Mouse (Mus musculus): Measurements from ENCODE around the gene Mif4gd. TPM values are rescaled to one million over a fixed set of nuclear protein-coding genes. Genes with fewer than 3 reads are reported as not detected.

Mif4gd gene
- polyA plus RNA-seq, 1 experiment from 2014 or later: 23.8 TPM

DNA sequence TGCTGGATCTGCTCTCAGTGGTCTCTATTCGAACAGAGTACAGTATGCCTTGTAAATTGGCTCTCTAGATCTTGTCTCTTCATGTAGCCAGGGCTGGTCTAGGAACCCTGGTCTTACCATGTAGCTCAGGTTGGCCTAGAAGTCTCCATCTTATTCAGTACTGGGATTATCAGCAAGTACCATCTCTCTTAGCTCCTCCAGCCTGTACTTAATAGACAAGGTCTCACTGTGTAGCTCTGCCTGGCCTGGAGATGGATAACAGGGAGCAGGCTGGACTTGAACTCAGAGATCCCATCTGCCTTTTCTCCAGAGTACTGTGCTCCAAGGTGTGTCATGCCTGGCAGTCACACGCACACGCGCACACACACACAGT, 28.9 kb upstream of the Mif4gd start:
- Histone ChIP-seq H3K36me3 (replicated peaks) (peaks cover 36% of the 10 kb centered on the region), H3K4me3 (no peak overlapping the region), H3K4me1 (peaks cover 8% of the 10 kb centered on the region), H3K9me3 (no peaks in the 10 kb centered on the region), H3K27me3 (ENCODE audit: poor library complexity, severe bottlenecking) (no peaks in the 10 kb centered on the region), H3K27ac (no peak overlapping the region)
- no peak for DNase-seq (ENCODE audit: extremely low spot score, low spot score)
- 85% methylated on average over 4 of the region's 4 CpGs for WGBS

DNA sequence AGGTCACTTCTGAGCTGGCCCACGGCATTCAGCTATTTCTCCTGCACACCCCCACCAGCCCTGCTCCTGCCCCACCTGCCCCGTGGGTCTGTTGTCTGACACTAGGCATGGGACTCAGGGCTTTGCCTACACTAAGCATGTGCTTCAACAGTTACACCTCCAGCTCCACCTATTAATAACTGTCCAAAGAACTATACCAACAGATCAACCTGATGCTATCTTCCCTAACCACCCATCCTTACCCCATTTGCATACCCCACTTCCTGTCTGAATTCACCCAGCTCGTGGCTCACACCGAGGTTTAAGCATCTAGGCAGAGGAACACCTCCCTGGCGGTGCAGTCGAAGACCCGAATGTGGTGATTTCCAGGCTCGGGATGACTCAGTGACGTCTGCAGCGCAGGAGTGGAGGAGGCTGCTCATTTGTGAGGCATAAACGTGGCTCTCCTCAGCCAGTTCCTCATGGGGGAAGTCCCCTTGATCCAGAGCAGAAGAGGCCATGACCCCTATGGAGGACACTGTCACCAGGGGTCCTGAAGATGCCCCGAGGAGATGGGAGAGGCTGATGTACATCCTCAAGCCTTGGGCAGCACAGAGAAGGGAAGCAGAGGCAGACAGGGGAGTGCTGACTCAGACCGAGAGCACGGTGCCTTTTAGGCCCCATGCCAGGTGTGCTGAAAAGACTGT, 28.4 kb upstream of the Mif4gd start:
- Histone ChIP-seq H3K4me3 (no peak overlapping the region), H3K27ac (no peak overlapping the region), H3K36me3 (replicated peaks) (peaks cover 31% of the 10 kb centered on the region), H3K27me3 (ENCODE audit: poor library complexity, severe bottlenecking) (no peaks in the 10 kb centered on the region), H3K9me3 (no peaks in the 10 kb centered on the region), H3K4me1 (peaks cover 8% of the 10 kb centered on the region)
- WGBS: 60% methylated on average over 14 of the region's 14 CpGs
- no peak for DNase-seq (ENCODE audit: extremely low spot score, low spot score)

DNA sequence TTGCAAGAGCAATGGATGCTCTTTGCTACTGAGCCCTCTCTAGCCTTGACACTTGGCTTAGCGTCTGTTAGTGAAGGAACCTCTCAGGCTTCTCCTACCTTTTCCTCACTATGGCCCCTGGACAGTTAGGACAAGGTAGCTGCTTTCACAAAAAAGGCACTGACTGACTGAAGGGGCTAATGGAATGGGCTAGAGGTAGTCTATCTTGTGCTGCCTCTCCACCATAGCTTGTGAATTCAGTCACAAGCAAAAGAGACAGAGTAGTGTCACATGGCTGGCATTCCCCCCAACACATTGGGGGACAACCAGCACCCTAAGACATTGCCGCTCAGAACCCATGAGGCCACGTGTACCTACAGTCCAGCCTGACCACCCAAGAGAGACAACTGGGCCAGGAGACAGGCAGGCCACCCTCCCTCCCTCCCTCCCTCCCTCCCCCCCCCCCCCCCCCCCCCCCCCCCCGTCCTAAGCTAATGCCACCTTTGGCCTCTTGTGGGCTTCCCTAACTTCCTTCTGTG, 27.6 kb upstream of the Mif4gd start:
- no peak for DNase-seq (ENCODE audit: extremely low spot score, low spot score)
- H3K4me1 ChIP-seq: peaks cover 8% of the 10 kb centered on the region
- no peak overlapping the region for H3K4me3 ChIP-seq
- no peaks in the 10 kb centered on the region for H3K9me3 ChIP-seq
- H3K27me3 ChIP-seq (ENCODE audit: poor library complexity, severe bottlenecking): no peaks in the 10 kb centered on the region
- H3K27ac ChIP-seq: no peak overlapping the region
- WGBS: 83% methylated on average over 3 of the region's 4 CpGs
- H3K36me3 ChIP-seq (replicated peaks): peaks cover 24% of the 10 kb centered on the region

DNA sequence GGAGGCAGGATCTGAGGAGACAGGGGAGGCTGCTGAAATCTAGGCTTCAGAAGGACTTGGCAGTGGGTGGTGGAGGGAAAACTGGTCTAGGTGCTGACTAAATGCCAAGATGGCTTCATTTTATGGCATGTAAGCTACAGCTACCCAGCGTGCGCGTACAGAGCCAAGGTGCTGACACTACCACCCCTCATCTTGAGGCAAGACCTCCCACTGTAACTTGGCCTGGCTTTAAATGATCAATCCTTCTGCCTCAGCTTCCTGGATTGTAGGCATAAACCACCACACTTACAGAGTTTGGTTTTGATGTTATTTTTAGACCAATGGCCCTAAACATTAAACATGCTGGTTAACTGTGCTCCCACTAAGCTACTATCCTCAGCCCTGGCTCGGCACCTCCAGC, 26.8 kb upstream of the Mif4gd start:
- Histone ChIP-seq H3K4me3 (no peak overlapping the region), H3K27me3 (ENCODE audit: poor library complexity, severe bottlenecking) (no peaks in the 10 kb centered on the region), H3K9me3 (no peaks in the 10 kb centered on the region), H3K36me3 (replicated peaks) (peaks cover 18% of the 10 kb centered on the region), H3K27ac (no peak overlapping the region), H3K4me1 (peaks cover 8% of the 10 kb centered on the region)
- DNase-seq (ENCODE audit: extremely low spot score, low spot score): no peak
- 91% methylated on average over 4 of the region's 4 CpGs for WGBS

DNA sequence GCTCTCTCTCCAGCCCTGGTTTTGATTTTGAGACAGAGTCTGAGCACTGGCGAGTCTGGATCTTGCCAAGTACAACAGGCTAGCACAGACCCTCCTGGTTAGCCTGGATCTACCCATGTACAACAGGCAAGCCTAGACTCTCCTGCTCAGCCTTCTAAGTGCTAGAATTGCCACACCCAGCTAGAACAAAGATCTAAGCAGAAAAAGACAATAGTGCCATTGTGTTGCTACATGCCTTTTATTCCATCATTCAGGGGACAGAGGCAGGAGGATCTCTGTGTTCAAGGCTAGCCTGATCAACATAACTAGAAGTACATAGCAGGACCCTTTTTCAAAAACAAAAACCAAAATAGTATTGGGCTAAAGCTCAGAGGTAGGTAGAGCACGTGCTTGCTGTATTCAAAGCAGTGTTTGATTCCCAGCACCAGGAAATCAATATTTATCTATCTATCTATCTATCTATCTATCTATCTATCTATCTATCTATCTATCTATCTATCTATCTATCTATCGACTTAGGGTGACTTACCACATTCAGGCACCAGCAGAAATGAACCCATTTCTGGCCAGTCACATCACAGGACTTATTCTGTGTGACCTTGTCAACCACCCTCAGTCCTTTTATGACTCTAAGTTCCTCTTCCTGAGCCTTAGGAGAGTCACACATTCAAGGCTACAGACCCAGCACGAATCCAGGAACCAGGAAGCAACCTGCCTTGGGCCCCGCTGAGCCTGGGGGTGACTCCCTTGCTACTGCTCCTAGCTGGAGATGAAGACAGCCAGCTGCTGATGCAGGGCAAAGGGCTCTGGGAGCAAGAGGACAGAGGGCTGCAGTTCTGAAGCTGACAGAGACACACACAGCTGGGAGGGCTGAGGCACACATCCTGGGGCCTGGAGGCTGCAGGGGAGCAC, 26.0 kb upstream of the Mif4gd start:
- no peaks in the 10 kb centered on the region for H3K27me3 ChIP-seq (ENCODE audit: poor library complexity, severe bottlenecking)
- peaks cover 11% of the 10 kb centered on the region for H3K36me3 ChIP-seq (replicated peaks)
- no peak overlapping the region for H3K4me3 ChIP-seq
- no peaks in the 10 kb centered on the region for H3K9me3 ChIP-seq
- DNase-seq (ENCODE audit: extremely low spot score, low spot score): no peak
- WGBS: 86% methylated on average over 5 of the region's 5 CpGs
- H3K27ac ChIP-seq: no peak overlapping the region; the same call in 1 of the 2 replicates
- H3K4me1 ChIP-seq: peaks cover 8% of the 10 kb centered on the region

DNA sequence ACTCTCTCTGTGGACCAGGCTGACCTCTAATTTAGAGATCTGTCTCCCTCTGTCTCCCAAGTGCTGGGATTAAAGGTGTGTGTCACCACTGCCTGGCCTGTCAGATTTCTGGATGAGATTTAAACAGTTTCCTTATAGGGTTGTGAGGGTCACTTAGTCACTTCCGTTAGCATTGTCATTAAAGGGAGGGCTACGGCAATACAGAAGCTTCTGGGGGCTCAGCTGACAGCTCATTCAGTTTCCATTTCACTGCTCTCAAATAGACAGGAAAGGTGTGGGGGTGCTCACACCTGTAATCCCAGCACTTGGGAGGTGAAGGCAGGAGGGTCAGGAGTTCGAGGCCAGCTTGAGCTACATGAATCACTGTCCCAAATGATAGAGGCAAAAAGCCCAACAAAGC, 24.2 kb upstream of the Mif4gd start:
- H3K27me3 ChIP-seq (ENCODE audit: poor library complexity, severe bottlenecking): no peaks in the 10 kb centered on the region
- WGBS: 82% methylated on average over 3 of the region's 3 CpGs

DNA sequence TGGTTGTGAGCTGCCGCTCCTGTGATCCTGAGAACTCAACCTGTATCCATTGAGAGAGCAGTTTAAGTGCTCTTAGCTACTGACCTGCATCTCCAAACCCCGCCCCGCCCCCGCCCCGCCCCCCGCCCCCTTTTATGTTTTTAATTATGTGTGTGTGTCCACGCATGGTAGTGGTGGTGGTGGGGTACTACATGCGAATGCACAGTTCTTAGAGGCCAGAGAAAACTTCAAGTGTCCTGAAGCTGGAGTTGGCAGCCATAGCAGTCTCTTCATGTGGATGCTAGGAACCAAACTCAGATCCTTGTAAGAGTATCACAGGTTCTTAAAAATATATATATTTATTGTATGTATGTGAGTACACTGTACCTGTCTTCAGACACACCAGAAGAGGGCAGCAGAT, 22.7 kb upstream of the Mif4gd start:
- WGBS: 73% methylated on average over 8 of the region's 8 CpGs
- no peak overlapping the region for H3K4me3 ChIP-seq
- no peak for DNase-seq (ENCODE audit: extremely low spot score, low spot score)
- no peak overlapping the region for H3K27ac ChIP-seq
- H3K36me3 ChIP-seq (replicated peaks): no peaks in the 10 kb centered on the region
- H3K9me3 ChIP-seq: no peaks in the 10 kb centered on the region
- H3K4me1 ChIP-seq: peaks cover 6% of the 10 kb centered on the region
- no peaks in the 10 kb centered on the region for H3K27me3 ChIP-seq (ENCODE audit: poor library complexity, severe bottlenecking)

More for the DNA sequence above, 24.2 kb upstream of the Mif4gd start:
- Histone ChIP-seq H3K9me3 (no peaks in the 10 kb centered on the region), H3K36me3 (replicated peaks) (no peaks in the 10 kb centered on the region), H3K4me3 (no peak overlapping the region), H3K27ac (no peak overlapping the region), H3K4me1 (peaks cover 8% of the 10 kb centered on the region)
- no peak for DNase-seq (ENCODE audit: extremely low spot score, low spot score)

DNA sequence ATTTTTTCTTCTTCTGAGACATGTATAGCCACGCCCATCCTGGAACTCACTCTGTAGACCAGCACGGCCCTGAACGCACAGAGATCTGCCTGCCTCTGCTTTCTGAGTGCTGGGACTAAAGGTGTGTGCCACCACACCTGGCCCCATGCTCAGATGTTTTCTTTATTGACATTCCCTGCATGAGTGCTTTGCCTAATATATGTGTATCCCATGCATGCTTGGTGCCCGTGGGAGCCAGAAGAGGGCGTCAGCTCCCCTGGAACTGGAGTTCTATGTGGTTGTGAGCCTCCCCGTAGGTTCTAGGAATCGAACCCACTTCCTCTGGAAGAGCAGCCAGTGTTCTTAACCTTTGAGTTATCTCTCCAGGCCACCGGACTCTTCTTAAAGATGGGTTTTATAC, 22.3 kb upstream of the Mif4gd start:
- no peaks in the 10 kb centered on the region for H3K27me3 ChIP-seq (ENCODE audit: poor library complexity, severe bottlenecking)
- no peak overlapping the region for H3K4me3 ChIP-seq
- H3K4me1 ChIP-seq: peaks cover 6% of the 10 kb centered on the region
- no peak overlapping the region for H3K27ac ChIP-seq
- DNase-seq (ENCODE audit: extremely low spot score, low spot score): no peak
- 86% methylated on average over 8 of the region's 8 CpGs for WGBS
- H3K9me3 ChIP-seq: no peaks in the 10 kb centered on the region
- no peaks in the 10 kb centered on the region for H3K36me3 ChIP-seq (replicated peaks)

DNA sequence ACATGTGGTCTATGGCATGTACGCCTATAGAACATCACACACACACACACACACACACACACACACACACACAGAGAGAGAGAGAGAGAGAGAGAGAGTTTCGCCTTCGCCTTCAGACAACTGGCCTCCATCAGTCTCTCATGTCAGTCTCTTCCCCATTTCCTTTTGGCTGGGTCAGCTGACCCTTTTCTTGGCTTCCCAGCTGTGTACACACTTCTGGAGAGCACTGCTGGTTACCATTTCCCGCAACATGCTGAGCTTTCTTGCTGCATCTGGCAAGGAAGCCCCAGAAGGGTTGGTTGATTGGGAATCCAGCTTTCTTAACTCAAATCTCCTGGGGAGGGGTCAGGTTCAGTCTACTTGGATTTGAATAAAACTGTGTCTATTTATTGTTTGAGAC, 21.3 kb upstream of the Mif4gd start:
- WGBS: 74% methylated on average over 4 of the region's 4 CpGs
- no peak overlapping the region for H3K27ac ChIP-seq
- DNase-seq (ENCODE audit: extremely low spot score, low spot score): no peak

DNA sequence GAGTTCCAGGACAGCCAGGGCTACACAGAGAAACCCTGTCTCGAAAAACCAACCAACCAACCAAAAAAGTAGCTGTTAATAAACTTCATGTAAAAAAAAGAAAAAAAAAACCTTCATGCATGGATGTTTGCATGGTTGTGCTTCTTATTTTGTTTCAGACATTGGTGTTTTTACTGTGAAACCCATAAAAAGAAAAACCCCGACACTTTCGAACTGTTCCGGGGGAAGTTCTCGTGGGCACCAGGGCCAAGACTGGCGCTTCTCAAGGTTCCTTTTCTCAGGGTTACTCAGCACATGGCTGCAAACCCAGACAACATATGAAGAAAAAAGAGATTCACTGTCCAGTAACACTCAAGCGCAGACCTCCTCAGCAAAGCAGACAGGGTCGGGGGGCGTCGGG, 20.1 kb upstream of the Mif4gd start:
- no peaks in the 10 kb centered on the region for H3K9me3 ChIP-seq
- H3K4me1 ChIP-seq: peaks cover 10% of the 10 kb centered on the region
- no peak overlapping the region for H3K27ac ChIP-seq
- no peak for DNase-seq (ENCODE audit: extremely low spot score, low spot score)
- no peaks in the 10 kb centered on the region for H3K27me3 ChIP-seq (ENCODE audit: poor library complexity, severe bottlenecking)
- no peaks in the 10 kb centered on the region for H3K36me3 ChIP-seq (replicated peaks)
- 94% methylated on average over 10 of the region's 10 CpGs for WGBS
- no peak overlapping the region for H3K4me3 ChIP-seq

More for the DNA sequence above, 21.3 kb upstream of the Mif4gd start:
- H3K4me1 ChIP-seq: peaks cover 6% of the 10 kb centered on the region
- H3K27me3 ChIP-seq (ENCODE audit: poor library complexity, severe bottlenecking): no peaks in the 10 kb centered on the region
- H3K9me3 ChIP-seq: no peaks in the 10 kb centered on the region
- no peaks in the 10 kb centered on the region for H3K36me3 ChIP-seq (replicated peaks)
- no peak overlapping the region for H3K4me3 ChIP-seq

DNA sequence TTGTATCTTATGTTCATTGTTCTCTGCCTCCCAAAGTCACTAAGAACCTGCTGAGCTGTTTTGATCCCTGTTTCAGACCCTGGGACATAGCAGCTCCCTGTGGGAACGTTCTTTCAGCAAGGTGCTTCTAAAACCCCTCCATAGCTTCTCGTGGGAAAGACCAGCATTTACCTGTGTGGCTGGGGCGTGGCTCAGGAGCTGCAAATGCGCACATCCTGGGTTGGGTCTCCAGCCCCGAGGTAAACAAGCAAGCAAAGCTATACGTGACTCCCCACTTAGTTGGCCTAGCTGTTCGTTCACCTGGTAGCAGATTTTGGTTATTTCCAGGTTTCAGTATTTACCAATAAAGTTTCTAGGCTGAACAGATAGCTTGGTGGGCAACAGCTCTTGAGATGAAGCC, 19.5 kb upstream of the Mif4gd start:
- no peak overlapping the region for H3K4me3 ChIP-seq
- H3K36me3 ChIP-seq (replicated peaks): no peaks in the 10 kb centered on the region
- WGBS: 78% methylated on average over 7 of the region's 7 CpGs
- H3K9me3 ChIP-seq: no peaks in the 10 kb centered on the region
- peaks cover 17% of the 10 kb centered on the region for H3K4me1 ChIP-seq
- DNase-seq (ENCODE audit: extremely low spot score, low spot score): no peak
- no peaks in the 10 kb centered on the region for H3K27me3 ChIP-seq (ENCODE audit: poor library complexity, severe bottlenecking)
- H3K27ac ChIP-seq: no peak overlapping the region

DNA sequence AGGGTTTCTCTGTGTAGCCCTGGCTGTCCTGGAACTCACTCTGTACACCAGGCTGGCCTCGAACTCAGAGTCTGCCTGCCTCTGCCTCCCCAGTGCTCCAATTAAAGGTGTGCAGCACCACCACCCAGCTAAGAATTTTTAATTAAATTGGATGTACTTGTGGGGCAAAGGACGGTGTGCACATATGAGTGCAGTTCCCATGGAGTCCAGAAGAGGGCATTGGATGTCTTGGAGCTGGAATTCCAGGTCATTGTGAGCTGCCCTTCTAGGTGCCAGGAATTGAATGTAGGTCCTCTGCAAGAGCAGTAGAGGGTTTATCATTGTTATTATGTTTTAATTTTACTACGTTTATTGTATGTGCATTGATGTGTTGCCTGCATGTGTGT, 18.7 kb upstream of the Mif4gd start:
- DNase-seq (ENCODE audit: extremely low spot score, low spot score): no peak
- 0 out of 2 replicates have a peak overlapping the region, but pooled peaks have one; percentile 25 for H3K27ac ChIP-seq
- H3K4me1 ChIP-seq: peaks cover 22% of the 10 kb centered on the region
- WGBS: 17% methylated on average over 3 of the region's 3 CpGs
- H3K36me3 ChIP-seq (replicated peaks): no peaks in the 10 kb centered on the region
- no peaks in the 10 kb centered on the region for H3K9me3 ChIP-seq
- H3K4me3 ChIP-seq: no peak overlapping the region
- no peaks in the 10 kb centered on the region for H3K27me3 ChIP-seq (ENCODE audit: poor library complexity, severe bottlenecking)

Data from forebrain, embryonic 10.5 days (tissue).